Mouse (Mus musculus) G1E (cell line): ENCODE data around the gene Btbd9.

Experiments
- CTCF ChIP-seq: IDR thresholded peaks from 2 replicates; pipeline ENCODE4 v1.5.1; 2012; ENCODE audit warnings: low read depth, low read length, inconsistent platforms, mixed read lengths
- GATA1 ChIP-seq: IDR thresholded peaks from 2 replicates; pipeline ENCODE4 v1.6.1; 2012; ENCODE audit warnings: borderline replicate concordance, low read length, inconsistent platforms, mixed read lengths
- GATA2 ChIP-seq: IDR thresholded peaks from 2 replicates; pipeline ENCODE4 v1.6.1; 2012; ENCODE audit warnings: low read depth, low read length, inconsistent platforms, borderline replicate concordance

- no peak for TF ChIP-seq CTCF
- no peak for TF ChIP-seq GATA1
- TF ChIP-seq GATA2 = no peak
Observed at GRCm38 (mm10) chr17:30415693-30416092, 160.6 kb downstream of the Btbd9 start.
